In the genomic region with DNA sequence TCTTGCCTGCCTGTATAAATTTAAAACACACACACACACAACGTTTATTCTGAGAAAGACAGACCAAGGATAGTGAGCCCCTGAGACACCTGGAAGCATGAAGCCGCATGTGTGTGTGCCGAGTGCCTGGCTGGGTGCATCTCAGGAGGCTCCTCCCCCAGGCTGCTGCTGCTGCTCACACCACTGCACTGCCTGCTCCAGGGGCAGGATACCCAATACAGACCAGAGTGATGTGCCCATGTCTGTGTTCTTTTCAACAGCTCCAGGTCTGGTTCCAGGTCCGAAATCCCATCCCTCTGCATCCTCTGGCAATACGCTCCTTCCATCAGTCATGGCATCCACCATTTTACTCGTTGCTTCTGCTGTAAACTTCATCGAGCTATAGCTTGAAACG, we compare ENCODE assay signal across 19 mouse cellular contexts. TPM values are rescaled to one million over a fixed set of nuclear protein-coding genes. Genes with fewer than 3 reads are reported as not detected.
DNase-seq lines count a peak whose midpoint lies in the region; ATAC-seq and TF ChIP-seq lines count a peak whose summit lies in the region.
"Had no signal": no experiment of that assay in that cellular context is flagged by ENCODE, and none has a peak within 500 bp of the region (broad histone marks: within the 10 kb centered on the region; RNA-seq: fewer than 3 reads in every experiment).

No protein-coding gene starts in this region.

- DNase-seq in heart, adult 2 months, result no peak
- DNase-seq in heart, adult 18-20 months, result no peak
- DNase-seq in liver, embryonic 11.5 days (ENCODE audit: low spot score), result no peak
- DNase-seq in R1 (ENCODE audit: low read depth, low spot score) (peak; percentile 32), ZHBTc4 (ENCODE audit: low read depth, low spot score) (peak; percentile 18)
- DNase-seq: adrenal gland, postnatal 10 days; adrenal gland, postnatal 36 days; cerebellum, adult 18-20 months; cerebellum, adult 9-10 months; cerebellum, postnatal 14 days; gastrocnemius, postnatal 25 days had no signal

- H3K4me2 ChIP-seq in liver, embryonic 11.5 days, result no peak overlapping the region
- no peak overlapping the region for H3K4me2 ChIP-seq in liver, embryonic 12.5 days
- H3K4me2 ChIP-seq: hindbrain, embryonic 13.5 days had no signal

- TF ChIP-seq POLR2A in heart, adult 2 months (IDR thresholded peaks at IDR 0.05; ENCODE audit: insufficient read depth, low read depth, low read length), result 0 out of 2 replicates have a peak, but pooled peaks have one; percentile 13

- peaks cover 2% of the 10 kb centered on the region for H3K36me3 ChIP-seq in heart, adult 2 months (ENCODE audit: control insufficient read depth, insufficient read depth, low read length)
- H3K36me3 ChIP-seq in liver, embryonic 11.5 days (ENCODE audit: control insufficient read depth, insufficient read depth, low read length), result peaks cover 29% of the 10 kb centered on the region
- peaks cover 51% of the 10 kb centered on the region for H3K36me3 ChIP-seq in liver, embryonic 12.5 days

- WGBS in heart, adult 2 months, result 73% methylated on average over 8 of the region's 8 CpGs
- 87% methylated on average over 8 of the region's 8 CpGs for WGBS in liver, embryonic 11.5 days
- WGBS in liver, embryonic 12.5 days (ENCODE audit: insufficient replicate concordance), result 73% methylated on average over 8 of the region's 8 CpGs

- no peaks in the 10 kb centered on the region for H3K79me2 ChIP-seq in heart, adult 2 months (replicated peaks; ENCODE audit: control insufficient read depth, insufficient read depth, low read length)

- H3K4me1 ChIP-seq in heart, adult 2 months (ENCODE audit: control insufficient read depth, insufficient read depth, low read length), result no peaks in the 10 kb centered on the region
- H3K4me1 ChIP-seq in liver, embryonic 11.5 days (replicated peaks; ENCODE audit: control insufficient read depth, insufficient read depth, low read length), result no peaks in the 10 kb centered on the region
- no peaks in the 10 kb centered on the region for H3K4me1 ChIP-seq in liver, embryonic 12.5 days
- H3K4me1 ChIP-seq: hindbrain, embryonic 13.5 days had no signal

- no peak overlapping the region for H3K9ac ChIP-seq in heart, adult 2 months (ENCODE audit: low read depth, low read length)
- H3K9ac ChIP-seq in liver, embryonic 11.5 days (ENCODE audit: low read depth, low read length), result no peak overlapping the region
- H3K9ac ChIP-seq in liver, embryonic 12.5 days, result no peak overlapping the region
- H3K9ac ChIP-seq: hindbrain, embryonic 13.5 days had no signal

- no peak for TF ChIP-seq EP300 in heart, adult 2 months (IDR thresholded peaks at IDR 0.05; ENCODE audit: insufficient read depth, low read depth, low read length)

- H3K27me3 ChIP-seq in heart, adult 2 months (ENCODE audit: control insufficient read depth, insufficient read depth, low read length), result no peaks in the 10 kb centered on the region
- no peaks in the 10 kb centered on the region for H3K27me3 ChIP-seq in liver, embryonic 11.5 days (replicated peaks; ENCODE audit: control insufficient read depth, insufficient read depth, low read length)
- no peaks in the 10 kb centered on the region for H3K27me3 ChIP-seq in liver, embryonic 12.5 days (replicated peaks)
- H3K27me3 ChIP-seq: hindbrain, embryonic 13.5 days had no signal

- H3K9me3 ChIP-seq in liver, embryonic 11.5 days (ENCODE audit: control insufficient read depth, low read length), result no peaks in the 10 kb centered on the region
- H3K9me3 ChIP-seq in liver, embryonic 12.5 days (replicated peaks), result no peaks in the 10 kb centered on the region
- H3K9me3 ChIP-seq: forebrain, embryonic 10.5 days; hindbrain, embryonic 10.5 days; hindbrain, embryonic 13.5 days had no signal

- intact Hi-C loops in heart, adult 2 months (cut with DNase I), result no loop called here

- TF ChIP-seq CTCF in heart, adult 2 months (IDR thresholded peaks at IDR 0.05), result no peak

- no peak overlapping the region for H3K27ac ChIP-seq in heart, adult 2 months
- H3K27ac ChIP-seq in liver, embryonic 11.5 days (ENCODE audit: low read depth, low read length), result no peak overlapping the region
- H3K27ac ChIP-seq in liver, embryonic 12.5 days, result no peak overlapping the region
- H3K27ac ChIP-seq: forebrain, embryonic 10.5 days; hindbrain, embryonic 10.5 days; hindbrain, embryonic 13.5 days had no signal

- no peak overlapping the region for H3K4me3 ChIP-seq in heart, adult 2 months
- H3K4me3 ChIP-seq in liver, embryonic 11.5 days (ENCODE audit: low read depth, low read length), result no peak overlapping the region
- H3K4me3 ChIP-seq in liver, embryonic 12.5 days, result no peak overlapping the region
- H3K4me3 ChIP-seq: forebrain, embryonic 10.5 days; hindbrain, embryonic 10.5 days; hindbrain, embryonic 13.5 days had no signal

- ATAC-seq in liver, embryonic 11.5 days (replicated peaks; ENCODE audit: low FRiP score), result peak; percentile 43; the same call in 1 of the 2 replicates
- no peak for ATAC-seq in liver, embryonic 12.5 days
- ATAC-seq: CD4-positive, CD25-positive, alpha-beta regulatory T cell, adult 4 months; forebrain, embryonic 14.5 days; hindbrain, embryonic 16.5 days; intestine, embryonic 16.5 days had no signal

RNA-seq across cellular contexts. Expression of a gene that starts 21.0 kb away (rescaled TPM):
- total RNA-seq in heart, adult 2 months (2021), result 10 to 100 TPM; 14.5 to 20.9 TPM
- polyA plus RNA-seq in heart, adult 2 months (2012; rRNA removed), result 11.1 and 19.9 TPM in 2 replicates
- total RNA-seq in heart, adult 18-20 months (2021), result 10 to 100 TPM; 19.1 to 21.9 TPM
- 72.5 and 82.5 TPM in 2 replicates for polyA plus RNA-seq in liver, embryonic 11.5 days (2014; fragmentation: Nextera tagmentation; extraction: Ambion mirVana)
- polyA plus RNA-seq in liver, embryonic 12.5 days (2016; fragmentation: Nextera tagmentation; extraction: Ambion mirVana), result 49.0 and 49.2 TPM in 2 replicates

Comparison
In these comparisons a context has a peak if more than half of its experiments do, and no peak if none do; other contexts are left out.
1. DNase-seq: peak in R1 (single experiment) and ZHBTc4 (single experiment); none in heart, adult 2 months (0 of 2), heart, adult 18-20 months (0 of 2) and liver, embryonic 11.5 days (single experiment).